Mouse (Mus musculus) gastrocnemius, postnatal 4 days (tissue): ENCODE measurements around the gene Cd70. TPM values are rescaled to one million over a fixed set of nuclear protein-coding genes. Genes with fewer than 3 reads are reported as not detected.

Experiments used
- DNase-seq, 2 experiments: peaks; one replicate each; pipeline ENCODE4 v3.0.0; 2021 to 2022; ENCODE audit warnings: low spot score in 2 of 2, mixed read lengths in 2 of 2
- long read RNA-seq, 2 experiments: library from polyadenylated mRNA; stranded (forward); transcript quantifications; one replicate each; pipeline ENCODE4 v2.0.0; 2021
- total RNA-seq, 2 experiments: library from RNA; stranded (reverse); gene quantifications; 2 replicates each; pipeline ENCODE4 v1.2.3; 2021

The Cd70 gene
- total RNA-seq: not detected
- long read RNA-seq, experiment 1: 0 reads
- long read RNA-seq, experiment 2: 0 reads

- no peak for DNase-seq
Observed at GRCm38 (mm10) chr17:57148994-57149803, at the start of gene Cd70. Gene Cd70, minus strand, starts transcription at chr17:57149777.

- no peak for DNase-seq
Observed at GRCm38 (mm10) chr17:57198252-57198651, 48.7 kb upstream of the Cd70 start.

GRCm38 (mm10) chr17:57195326-57196010 is 45.9 kb upstream of the Cd70 start:
- no peak for DNase-seq

- DNase-seq: no peak
Observed at GRCm38 (mm10) chr17:57194771-57195170, 45.2 kb upstream of the Cd70 start.

- no peak for DNase-seq
Observed at GRCm38 (mm10) chr17:57194041-57194507, 44.5 kb upstream of the Cd70 start, which contains the start of gene Tnfsf14. Gene Tnfsf14, minus strand, starts transcription at chr17:57194177.

GRCm38 (mm10) chr17:57188510-57189192 is 39.1 kb upstream of the Cd70 start:
- DNase-seq: no peak

GRCm38 (mm10) chr17:57185641-57186040 is 36.1 kb upstream of the Cd70 start:
- DNase-seq: no peak

GRCm38 (mm10) chr17:57182871-57183270 is 33.3 kb upstream of the Cd70 start:
- DNase-seq: no peak

GRCm38 (mm10) chr17:57180363-57180762 is 30.8 kb upstream of the Cd70 start:
- DNase-seq: no peak

- no peak for DNase-seq
Observed at GRCm38 (mm10) chr17:57173351-57173750, 23.8 kb upstream of the Cd70 start.

GRCm38 (mm10) chr17:57172378-57172777 is 22.8 kb upstream of the Cd70 start:
- no peak for DNase-seq

GRCm38 (mm10) chr17:57170616-57171260 is 21.2 kb upstream of the Cd70 start:
- no peak for DNase-seq

- DNase-seq: peak; percentile 84 to 88
Observed at GRCm38 (mm10) chr17:57166800-57167791, 17.5 kb upstream of the Cd70 start.

- DNase-seq: no peak
Observed at GRCm38 (mm10) chr17:57153787-57154186, 4.2 kb upstream of the Cd70 start.

- DNase-seq: no peak
Observed at GRCm38 (mm10) chr17:57153006-57153405, 3.4 kb upstream of the Cd70 start.

GRCm38 (mm10) chr17:57148343-57148742 is 1.2 kb downstream of the Cd70 start:
- DNase-seq: no peak

- no peak for DNase-seq
Observed at GRCm38 (mm10) chr17:57145115-57145514, 4.5 kb downstream of the Cd70 start.

GRCm38 (mm10) chr17:57143704-57144103 is 5.9 kb downstream of the Cd70 start:
- no peak for DNase-seq

GRCm38 (mm10) chr17:57139708-57140107 is 9.9 kb downstream of the Cd70 start:
- no peak for DNase-seq

GRCm38 (mm10) chr17:57138676-57139075 is 10.9 kb downstream of the Cd70 start:
- DNase-seq: no peak
